ENCODE assay signal across 25 mouse cellular contexts in genomic region chr7:66597900-66598299, GRCm38 (mm10).
"Had no signal": no experiment of that assay in that cellular context is flagged by ENCODE, and none has a peak within 500 bp of the region (broad histone marks: within the 10 kb centered on the region; RNA-seq: fewer than 3 reads in every experiment).

No protein-coding gene starts in this region.

- H3K4me2 ChIP-seq: heart, embryonic 11.5 days; heart, embryonic 13.5 days; heart, embryonic 15.5 days; hindbrain, embryonic 13.5 days; hindbrain, embryonic 15.5 days; intestine, embryonic 15.5 days; limb, embryonic 12.5 days; liver, embryonic 11.5 days had no signal

- ATAC-seq: inflammation-experienced regulatory T-cells, adult 6 months; intestine, embryonic 15.5 days; intestine, postnatal 0 days had no signal

- H3K4me1 ChIP-seq: hindbrain, embryonic 13.5 days; hindbrain, embryonic 15.5 days; limb, embryonic 10.5 days; limb, embryonic 12.5 days had no signal

- H3K9ac ChIP-seq: heart, embryonic 13.5 days; heart, embryonic 15.5 days; hindbrain, embryonic 13.5 days; hindbrain, embryonic 15.5 days; intestine, embryonic 15.5 days; limb, embryonic 12.5 days had no signal

- H3K9me3 ChIP-seq: heart, embryonic 13.5 days; heart, embryonic 15.5 days; hindbrain, embryonic 13.5 days; hindbrain, embryonic 15.5 days; intestine, embryonic 15.5 days; limb, embryonic 10.5 days; limb, embryonic 12.5 days had no signal

- DNase-seq: gastrocnemius, postnatal 14 days; gastrocnemius, postnatal 36 days; heart, adult 11 months; heart, adult 2 months; heart, postnatal 14 days; heart, postnatal 36 days; kidney, adult 18-20 months; kidney, adult 8-10 months; kidney, postnatal 10 days; kidney, postnatal 25 days; kidney, postnatal 4 days; liver had no signal

- H3K27ac ChIP-seq: heart, adult 2 months; heart, embryonic 13.5 days; heart, embryonic 15.5 days; hindbrain, embryonic 13.5 days; hindbrain, embryonic 15.5 days; intestine, embryonic 15.5 days; layer of hippocampus, adult 2 months; left cerebral cortex, adult 2 months; limb, embryonic 10.5 days; limb, embryonic 12.5 days had no signal

- H3K27me3 ChIP-seq: heart, embryonic 13.5 days; heart, embryonic 15.5 days; hindbrain, embryonic 13.5 days; hindbrain, embryonic 15.5 days; intestine, embryonic 15.5 days; limb, embryonic 12.5 days had no signal

- H3K4me3 ChIP-seq: heart, adult 2 months; heart, embryonic 13.5 days; heart, embryonic 15.5 days; hindbrain, embryonic 13.5 days; hindbrain, embryonic 15.5 days; intestine, embryonic 15.5 days; layer of hippocampus, adult 2 months; left cerebral cortex, adult 2 months; limb, embryonic 10.5 days; limb, embryonic 12.5 days had no signal

- H3K36me3 ChIP-seq: heart, embryonic 13.5 days; heart, embryonic 15.5 days; hindbrain, embryonic 13.5 days; hindbrain, embryonic 15.5 days; intestine, embryonic 15.5 days; limb, embryonic 10.5 days; limb, embryonic 12.5 days had no signal
